Mouse (Mus musculus) left cerebral cortex, adult 2 months (tissue): Measurements from ENCODE around the gene Acox3. TPM values are rescaled to one million over a fixed set of nuclear protein-coding genes. Genes with fewer than 3 reads are reported as not detected.

Source experiments
- DNase-seq, 2 experiments: peaks; one replicate each; pipeline ENCODE4 v3.0.0; 2021 to 2022; ENCODE audit warnings: low spot score in 2 of 2, mixed read lengths in 1 of 2; ENCODE audit errors: extremely low spot score in 1 of 2
- H3K27ac ChIP-seq: fragments of 200-600 bp; 2 replicates; pipeline ENCODE4 v1.8.1; 2022
- H3K4me3 ChIP-seq: fragments of 200-600 bp; 2 replicates; pipeline ENCODE4 v1.8.1; 2022
- CTCF ChIP-seq: fragments of 200-600 bp; IDR thresholded peaks from 2 replicates; pipeline ENCODE4 v1.8.1; 2022; ENCODE audit warnings: antibody characterized with exemption, mild to moderate bottlenecking, moderate library complexity
- intact Hi-C: fragments of 180-260 bp; cut with DNase I; formaldehyde crosslinking; loops from one replicate; pipeline ENCODE4 v1.15.1; 2025
- total RNA-seq, 2 experiments: library from RNA; stranded (reverse); gene quantifications; 2 replicates each; pipeline ENCODE4 v1.2.3; 2021

Acox3 gene
- total RNA-seq, 2 experiments from 2014 or later = 31.6 to 32.0 TPM

DNA sequence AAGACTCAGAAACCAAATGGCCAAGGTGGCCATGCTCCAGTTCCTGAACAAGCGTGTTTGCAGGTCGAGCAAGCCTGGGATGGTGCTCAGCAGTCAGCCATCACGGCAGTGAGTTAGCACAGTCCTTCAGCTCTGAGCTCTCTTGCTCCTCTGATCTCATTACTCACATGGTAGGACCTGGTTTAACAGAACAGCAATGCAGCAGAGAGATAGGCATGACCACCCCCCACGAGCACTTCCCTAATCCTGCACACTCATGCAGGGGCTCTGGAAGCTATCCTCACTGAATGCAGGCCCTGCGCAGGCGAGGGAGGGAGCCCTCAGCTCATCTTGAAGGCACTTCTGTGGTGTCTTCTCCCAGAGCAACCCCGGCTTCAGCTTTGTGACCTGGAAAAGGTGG lies 26.4 kb upstream of the Acox3 start:
- Histone ChIP-seq H3K27ac (no peak overlapping the region), H3K4me3 (no peak overlapping the region)
- no peak for TF ChIP-seq CTCF
- no peak for DNase-seq
- intact Hi-C loops = no loop called here

DNA sequence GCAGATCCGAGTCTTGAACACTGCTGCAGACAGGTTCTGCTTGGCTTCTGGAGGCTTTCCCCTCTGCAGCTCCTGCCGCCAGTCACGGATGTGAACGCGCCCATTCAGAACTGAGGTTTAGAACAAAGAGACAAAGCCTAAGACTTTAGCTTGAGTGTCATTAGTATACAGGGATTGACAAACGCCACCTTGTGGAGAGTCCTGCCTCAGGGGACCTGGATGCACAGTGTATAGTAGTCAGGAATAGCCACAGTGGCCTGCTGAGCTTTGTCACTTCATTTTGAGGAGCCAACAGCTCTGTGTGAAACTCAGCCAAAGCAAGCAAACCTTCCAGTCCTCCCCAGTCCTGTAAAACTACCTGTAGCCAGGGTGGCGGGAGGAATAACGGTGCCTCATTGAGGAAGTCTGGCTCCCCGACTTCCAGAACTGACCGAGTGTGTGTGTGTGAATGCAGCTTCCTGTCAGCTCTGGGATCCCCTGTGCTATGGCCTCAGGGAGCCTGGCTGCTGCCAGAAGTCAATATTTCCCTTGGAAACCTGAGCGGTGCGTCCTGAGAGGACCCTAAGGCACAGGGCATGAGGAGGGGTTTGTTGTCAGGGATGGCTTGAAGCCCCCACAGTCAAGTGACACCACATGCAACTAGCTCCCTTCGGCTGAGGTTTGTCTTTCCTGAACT lies 24.8 kb upstream of the Acox3 start:
- no peak overlapping the region for H3K4me3 ChIP-seq
- TF ChIP-seq CTCF = peak; percentile 37
- no peak for DNase-seq
- intact Hi-C loops = no loop called here
- no peak overlapping the region for H3K27ac ChIP-seq

DNA sequence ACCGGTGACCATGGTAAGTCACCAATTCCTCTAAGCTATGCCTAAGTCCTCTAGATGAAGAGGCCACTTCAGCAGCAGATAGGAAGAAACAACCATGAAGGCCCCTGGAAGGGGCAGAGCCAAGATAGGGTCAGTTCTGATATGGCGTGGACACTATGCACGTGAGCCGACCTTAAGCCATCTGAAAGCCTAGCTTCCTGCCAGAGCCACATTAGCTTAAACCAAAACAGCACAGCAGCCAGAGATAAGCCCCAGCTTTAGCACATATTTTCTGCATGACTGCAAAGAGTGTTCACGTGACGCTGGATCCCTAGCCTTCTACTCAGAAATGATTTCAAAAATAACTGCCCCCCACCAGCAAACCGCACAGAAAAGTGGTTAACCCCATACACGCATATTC lies 23.4 kb upstream of the Acox3 start:
- no peak for TF ChIP-seq CTCF
- no peak for DNase-seq
- H3K4me3 ChIP-seq = no peak overlapping the region
- intact Hi-C loops = no loop called here
- H3K27ac ChIP-seq = no peak overlapping the region

DNA sequence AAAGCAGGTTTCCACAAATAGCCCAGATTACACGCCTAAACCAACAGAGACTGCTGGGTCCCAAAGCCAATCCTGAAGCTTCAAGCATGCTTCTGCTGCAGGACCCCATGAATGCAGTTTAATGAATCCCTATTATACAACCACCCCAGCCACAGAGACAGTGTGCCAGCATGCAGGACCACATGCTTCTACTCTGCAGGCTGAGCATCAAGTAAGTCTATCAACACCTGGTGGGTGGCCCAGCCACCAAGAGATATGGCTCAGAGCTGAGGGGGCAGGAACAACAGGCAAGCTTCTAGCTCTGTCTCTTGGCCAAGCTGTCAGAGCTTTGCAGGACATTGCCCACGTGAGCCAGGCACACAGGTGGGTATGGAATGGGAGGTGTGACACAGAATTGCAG lies 20.2 kb upstream of the Acox3 start:
- peak; percentile 29 to 42 for DNase-seq
- TF ChIP-seq CTCF = no peak
- intact Hi-C loops = loop anchor here (1.0 kb wide), 1 partner anchor 38 kb away; no protein-coding TSS in a partner anchor
- Histone ChIP-seq H3K27ac (peak overlapping the region; percentile 76), H3K4me3 (no peak overlapping the region)

DNA sequence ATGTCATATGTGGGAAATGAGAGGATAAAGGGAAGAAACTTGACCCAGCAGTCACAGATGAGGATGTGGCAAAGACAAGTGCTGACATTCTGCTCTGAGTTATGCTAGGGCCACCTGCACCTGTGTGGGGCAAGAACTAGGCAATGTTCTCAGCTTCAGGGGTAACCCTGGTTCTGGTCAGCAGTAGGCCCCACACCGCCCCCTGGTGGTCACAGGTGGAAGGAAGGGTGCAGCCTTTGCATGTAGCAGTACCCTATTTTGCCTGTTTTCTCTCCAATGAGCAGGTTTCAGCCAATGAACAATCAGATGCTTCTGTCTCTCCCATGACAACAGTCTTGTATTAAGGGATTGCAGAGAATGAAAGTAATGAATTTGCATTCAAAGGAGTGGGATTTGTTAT lies 19.4 kb upstream of the Acox3 start:
- peak; percentile 94 for TF ChIP-seq CTCF

DNA sequence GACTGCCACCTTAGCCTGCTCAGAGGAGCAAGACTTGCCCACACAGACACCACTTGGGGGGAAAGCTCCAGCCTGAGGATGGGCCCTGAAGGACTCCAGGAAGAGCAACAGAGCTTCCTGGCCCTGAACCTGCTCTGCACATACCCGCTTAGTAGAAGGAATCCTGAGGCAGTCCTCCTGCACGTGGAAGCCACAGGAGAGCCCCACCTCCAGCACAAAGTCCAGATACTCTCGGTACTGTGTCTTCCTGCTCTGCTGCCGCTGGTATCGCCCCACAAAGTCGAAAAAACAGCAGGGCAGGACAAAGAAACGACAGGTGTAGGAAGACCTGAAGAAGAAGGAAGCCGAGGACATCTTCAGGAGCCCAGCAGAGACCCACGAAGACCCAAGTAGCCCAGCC lies 17.6 kb upstream of the Acox3 start:
- no peak for TF ChIP-seq CTCF
- intact Hi-C loops = no loop called here
- DNase-seq = no peak
- no peak overlapping the region for H3K4me3 ChIP-seq
- no peak overlapping the region for H3K27ac ChIP-seq

More for the DNA sequence above, 19.4 kb upstream of the Acox3 start:
- H3K27ac ChIP-seq = peak overlapping the region; percentile 41
- intact Hi-C loops = loop anchor here (1.0 kb wide), 1 partner anchor 39 kb away; no protein-coding TSS in a partner anchor
- no peak overlapping the region for H3K4me3 ChIP-seq
- DNase-seq = peak; percentile 64 to 82

DNA sequence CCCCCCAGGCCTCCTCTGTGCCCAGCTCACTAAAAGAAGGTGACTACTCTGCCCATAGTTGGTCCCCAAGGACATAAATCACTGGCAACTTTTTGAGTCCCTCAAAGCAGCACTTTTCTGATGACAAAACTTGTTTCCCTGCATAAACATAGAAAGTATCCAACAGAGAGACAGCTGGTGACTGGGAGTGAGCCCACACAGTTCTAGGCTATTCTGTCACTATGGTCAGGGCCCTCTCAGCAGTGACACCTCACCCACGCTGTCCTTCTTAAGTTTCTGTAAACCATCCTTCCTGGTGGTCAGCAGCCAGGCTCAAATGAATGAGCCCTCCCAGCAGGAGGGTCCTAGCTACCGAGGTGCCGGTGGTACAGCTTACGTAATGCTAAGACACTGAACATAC lies 16.2 kb upstream of the Acox3 start:
- no peak for DNase-seq
- no peak for TF ChIP-seq CTCF
- Histone ChIP-seq H3K27ac (peak overlapping the region; percentile 20; the same call in 1 of the 2 replicates), H3K4me3 (no peak overlapping the region)
- intact Hi-C loops = no loop called here

DNA sequence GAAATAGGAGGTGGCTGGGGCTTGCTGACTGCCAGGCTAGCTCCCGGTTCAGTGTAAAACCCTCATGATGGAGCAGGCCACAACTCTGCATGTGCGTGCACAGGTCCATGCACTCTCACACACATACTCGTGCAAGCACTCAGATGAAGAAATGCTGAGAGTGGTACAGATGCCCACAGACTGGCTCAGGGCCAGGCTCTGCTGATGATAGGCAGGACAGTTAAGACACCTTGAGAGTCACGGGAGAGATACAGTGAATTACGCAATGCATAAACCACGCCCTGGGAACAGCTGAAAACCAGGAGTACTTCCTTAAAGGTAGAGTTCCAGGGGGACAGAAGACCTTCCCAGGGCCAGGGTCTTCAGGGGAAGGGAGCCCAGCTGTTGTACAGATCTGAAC lies 11.3 kb upstream of the Acox3 start:
- intact Hi-C loops = no loop called here
- no peak for DNase-seq
- Histone ChIP-seq H3K27ac (no peak overlapping the region), H3K4me3 (no peak overlapping the region)
- TF ChIP-seq CTCF = no peak

DNA sequence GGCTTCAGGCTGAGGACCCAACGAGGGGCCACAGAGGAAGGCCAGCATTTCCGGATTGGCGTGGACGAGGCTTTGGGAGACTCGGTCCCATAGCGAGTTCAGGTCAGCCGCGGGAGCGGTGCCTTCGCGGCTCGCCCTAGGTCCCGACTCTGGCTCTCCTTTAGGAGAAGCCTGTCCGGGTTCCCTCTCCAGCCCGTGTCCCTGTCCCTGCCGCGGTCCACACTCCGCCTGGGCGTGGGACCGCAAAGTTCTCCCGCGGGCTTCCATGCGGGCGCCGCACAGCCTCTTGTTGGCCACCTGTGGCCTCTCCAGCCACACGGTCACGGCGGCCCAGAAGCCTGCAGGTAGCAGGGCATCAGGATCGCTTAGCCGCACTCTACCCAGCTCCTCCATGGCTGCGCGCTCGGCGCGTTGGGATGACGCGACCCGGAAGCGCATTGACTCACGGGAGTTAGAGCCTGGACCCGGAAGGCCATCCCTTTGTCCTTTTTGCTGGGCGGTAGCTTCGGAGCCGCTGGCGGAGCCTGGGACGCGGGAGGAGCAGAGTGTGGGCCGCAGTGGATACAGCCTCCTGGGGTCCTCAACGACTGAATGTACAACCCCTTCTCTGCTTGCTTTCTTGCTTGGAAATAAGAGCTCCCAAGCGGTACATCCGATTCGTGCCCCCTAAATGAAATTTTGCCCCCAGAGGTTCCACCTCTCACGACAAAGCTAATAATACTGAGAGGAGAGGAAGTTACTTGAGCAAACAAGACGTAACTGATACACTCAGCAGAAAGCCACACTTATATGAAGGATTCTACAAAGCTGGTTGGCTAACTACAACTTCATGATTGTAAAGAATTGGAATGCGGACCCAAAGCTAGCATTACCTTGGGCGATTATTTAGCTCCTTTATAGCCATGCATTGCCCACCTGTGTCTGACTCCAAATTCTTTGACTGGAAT lies 7.9 kb upstream of the Acox3 start, which contains the start of gene Trmt44:
Gene Trmt44 (minus strand): TSS at position 418 of the 947 bp plus-strand sequence.
- H3K27ac ChIP-seq = peak within 1 kb of the TSS; percentile 87
- intact Hi-C loops = no loop called here
- peak; percentile 92 to 94 for DNase-seq
- no peak for TF ChIP-seq CTCF
- peak within 1 kb of the TSS; percentile 79 for H3K4me3 ChIP-seq

DNA sequence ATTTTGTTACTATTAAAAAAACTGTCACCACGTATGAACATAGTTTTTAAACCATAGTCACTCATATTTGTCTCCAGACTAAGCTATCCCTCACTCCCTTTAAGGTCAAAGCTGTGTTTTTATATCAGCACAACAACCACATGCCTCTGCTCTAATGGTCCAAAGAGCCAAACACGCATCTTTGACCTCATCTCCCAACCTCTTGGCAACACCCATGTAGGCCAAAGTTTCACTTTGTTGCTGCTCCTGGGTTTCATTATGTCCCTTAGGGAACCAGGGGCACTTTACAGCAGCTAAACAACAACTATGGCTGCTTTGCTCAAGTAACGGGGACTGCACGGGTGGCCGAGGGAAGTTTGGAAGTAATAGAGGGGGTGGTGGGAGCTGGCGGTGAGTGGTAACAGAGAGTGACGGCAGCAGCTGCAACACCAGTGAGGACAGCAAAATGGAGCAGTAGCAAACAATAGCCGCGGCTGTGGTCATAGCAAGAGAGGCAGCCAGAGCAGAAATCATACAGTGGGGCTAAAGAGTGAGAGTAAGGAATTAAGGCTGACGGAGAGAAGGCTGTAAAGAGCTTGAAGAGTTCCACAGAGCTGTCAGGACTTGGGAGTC lies 6.3 kb upstream of the Acox3 start:
- no peak for TF ChIP-seq CTCF
- Histone ChIP-seq H3K4me3 (no peak overlapping the region), H3K27ac (no peak overlapping the region)
- no peak for DNase-seq
- intact Hi-C loops = no loop called here

DNA sequence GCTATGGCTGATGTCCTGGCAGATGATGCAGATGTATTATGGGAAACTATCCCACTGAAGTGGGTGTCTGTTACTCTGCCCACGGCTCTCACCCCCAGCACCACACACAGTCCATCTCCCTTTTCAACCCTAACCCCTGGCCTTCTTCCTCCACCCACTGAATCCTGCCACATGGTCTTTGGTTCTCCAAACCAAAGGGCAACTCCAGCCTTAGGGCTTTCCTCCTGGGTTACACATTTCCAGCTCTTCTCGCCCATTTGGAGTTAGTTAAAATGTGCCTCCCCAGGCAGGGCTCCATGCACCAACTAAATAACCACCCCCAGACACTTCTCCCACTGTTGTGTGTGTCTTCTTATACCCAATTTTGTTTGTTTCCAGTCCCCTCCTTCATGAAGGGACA lies 4.4 kb upstream of the Acox3 start:
- Histone ChIP-seq H3K27ac (no peak overlapping the region), H3K4me3 (no peak overlapping the region)
- intact Hi-C loops = no loop called here
- TF ChIP-seq CTCF = no peak
- no peak for DNase-seq
